Mouse (Mus musculus) lung, postnatal 36 days (tissue): ENCODE data around the gene Trappc10.

Experiments
- DNase-seq: peaks from one replicate; pipeline ENCODE4 v3.0.0; 2022; ENCODE audit warnings: mixed read lengths

The Trappc10 gene

GRCm38 (mm10) chr10:78158041-78158440 is 86.4 kb downstream of the Trappc10 start:
- DNase-seq = peak; percentile 48

- DNase-seq = no peak
These were observed 87.5 kb downstream of the Trappc10 start for GRCm38 (mm10) chr10:78156926-78157325.

- DNase-seq = no peak
These were observed 95.3 kb downstream of the Trappc10 start for GRCm38 (mm10) chr10:78148834-78149766.

GRCm38 (mm10) chr10:78147908-78148441 is 96.5 kb downstream of the Trappc10 start:
- DNase-seq = no peak

GRCm38 (mm10) chr10:78143727-78144505 is 100.5 kb downstream of the Trappc10 start:
- peak; percentile 41 for DNase-seq

GRCm38 (mm10) chr10:78140843-78141242 is 103.6 kb downstream of the Trappc10 start:
- DNase-seq = no peak

- no peak for DNase-seq
These were observed 104.2 kb downstream of the Trappc10 start for GRCm38 (mm10) chr10:78140251-78140600.

GRCm38 (mm10) chr10:78139572-78140250 is 104.7 kb downstream of the Trappc10 start:
- DNase-seq = no peak

GRCm38 (mm10) chr10:78138812-78139523 is 105.5 kb downstream of the Trappc10 start:
- DNase-seq = peak; percentile 77

GRCm38 (mm10) chr10:78137191-78137590 is 107.2 kb downstream of the Trappc10 start:
- DNase-seq = peak; percentile 47
